Mouse (Mus musculus) G1E (cell line): Measurements from ENCODE around the gene Tgfb1. TPM values are rescaled to one million over a fixed set of nuclear protein-coding genes. Genes with fewer than 3 reads are reported as not detected.

Experiments
- ATAC-seq: 2 replicates; pipeline ENCODE4 v1.8.0; 2016; ENCODE audit warnings: mild to moderate bottlenecking; ENCODE audit not compliant: insufficient number of reproducible peaks, poor library complexity, low FRiP score, severe bottlenecking; ENCODE audit errors: extremely low read depth
- DNase-seq: peaks from one replicate; pipeline ENCODE4 v3.0.0; 2012; ENCODE audit warnings: low spot score
- H3K27me3 ChIP-seq: 2 replicates; pipeline ENCODE4 v1.6.1; 2012; ENCODE audit warnings: mild to moderate bottlenecking, low read length, inconsistent platforms; ENCODE audit not compliant: insufficient read depth
- H3K36me3 ChIP-seq: replicated peaks from 2 replicates; pipeline ENCODE3; 2012; ENCODE audit warnings: mild to moderate bottlenecking, inconsistent platforms
- H3K4me1 ChIP-seq: 2 replicates; pipeline ENCODE4 v1.6.1; 2012; ENCODE audit warnings: low read depth, low read length, inconsistent platforms, mixed read lengths; ENCODE audit not compliant: insufficient read depth
- H3K4me3 ChIP-seq: 2 replicates; pipeline ENCODE4 v1.5.1; 2012; ENCODE audit warnings: low read depth, mild to moderate bottlenecking, inconsistent platforms, low read length, moderate library complexity, mixed read lengths
- H3K9me3 ChIP-seq: replicated peaks from 2 replicates; pipeline ENCODE4 v1.6.1; 2012; ENCODE audit warnings: inconsistent platforms
- CTCF ChIP-seq: IDR thresholded peaks from 2 replicates; pipeline ENCODE4 v1.5.1; 2012; ENCODE audit warnings: low read depth, low read length, inconsistent platforms, mixed read lengths
- GATA1 ChIP-seq: IDR thresholded peaks from 2 replicates; pipeline ENCODE4 v1.6.1; 2012; ENCODE audit warnings: borderline replicate concordance, low read length, inconsistent platforms, mixed read lengths
- GATA2 ChIP-seq: IDR thresholded peaks from 2 replicates; pipeline ENCODE4 v1.6.1; 2012; ENCODE audit warnings: low read depth, low read length, inconsistent platforms, borderline replicate concordance
- POLR2AphosphoS5 ChIP-seq: IDR thresholded peaks from 2 replicates; pipeline ENCODE4 v1.6.1; 2012; ENCODE audit warnings: low read depth, low read length, inconsistent platforms; ENCODE audit not compliant: insufficient replicate concordance
- TAL1 ChIP-seq: conservative IDR thresholded peaks from 2 replicates; pipeline ENCODE4 v1.6.1; 2012; ENCODE audit warnings: low read depth, low read length, inconsistent platforms, mixed read lengths
- polyA plus RNA-seq: library from polyadenylated mRNA; stranded (reverse); fragments of >175 nt; gene quantifications from 2 replicates; pipeline ENCODE4 v1.2.3, GENCODE M21; 2012
- total RNA-seq, 2 experiments: library from RNA; stranded (forward) in 1 of 2; stranded (reverse) in 1 of 2; fragments of 200-1000 nt in 1 of 2; fragments of >200 nt in 1 of 2; fragmentation: Nextera tagmentation in 1 of 2; gene quantifications; 2 replicates each; pipeline ENCODE4 v1.2.3; 2014 to 2017

Tgfb1 gene
- total and polyA plus RNA-seq, 3 experiments, result 40.8 to 1,473 (median 397) TPM

DNA sequence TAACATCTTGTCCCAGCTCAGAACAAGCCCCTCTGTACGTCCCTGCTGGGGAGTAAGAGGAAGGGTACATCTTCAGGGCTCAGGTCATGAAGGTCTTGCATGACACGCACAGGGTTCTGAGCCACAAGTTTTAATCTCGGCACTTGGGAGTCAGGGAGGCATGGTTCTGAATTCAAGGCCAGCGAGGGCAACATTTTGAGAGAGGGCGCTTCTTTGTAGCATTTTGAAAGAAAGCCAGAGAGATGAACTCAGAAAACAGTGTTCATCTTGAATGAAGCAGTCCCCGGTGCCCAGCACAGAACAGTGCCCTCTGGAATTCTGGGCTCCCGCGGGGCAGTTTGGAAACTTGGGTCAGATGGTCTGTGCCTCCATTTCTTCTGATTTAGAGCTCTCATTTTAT is 20.4 kb upstream of the Tgfb1 start:
- peaks cover 100% of the 10 kb centered on the region for H3K36me3 ChIP-seq
- peaks cover 45% of the 10 kb centered on the region for H3K4me1 ChIP-seq
- H3K9me3 ChIP-seq, result no peaks in the 10 kb centered on the region
- TF ChIP-seq TAL1 (no peak), CTCF (no peak), POLR2AphosphoS5 (no peak), GATA1 (no peak), GATA2 (no peak)
- DNase-seq (no peak), ATAC-seq (no peak)
- no peak overlapping the region for H3K4me3 ChIP-seq
- H3K27me3 ChIP-seq, result no peaks in the 10 kb centered on the region

DNA sequence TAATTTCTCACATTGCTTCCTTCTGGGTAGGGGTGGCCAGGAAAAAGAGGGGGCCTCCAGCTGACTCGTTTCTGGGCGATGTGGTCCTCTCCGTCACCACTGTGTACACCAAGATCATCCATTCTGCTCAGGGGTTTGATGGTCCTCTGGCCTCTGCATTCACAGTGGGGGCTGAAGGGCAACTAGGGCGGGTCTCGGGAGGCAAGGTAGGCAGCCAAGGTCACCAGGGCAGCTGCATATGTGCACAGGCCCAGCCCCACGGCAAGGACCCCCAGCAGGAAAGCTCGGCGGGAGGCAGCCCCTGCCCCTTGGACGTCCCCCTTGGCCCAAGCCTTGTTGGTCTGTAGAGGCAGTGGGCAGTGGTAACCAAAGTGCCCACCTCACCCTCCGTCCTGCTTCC is 17.6 kb upstream of the Tgfb1 start:
- TF ChIP-seq GATA1 (no peak), GATA2 (no peak)
- DNase-seq (no peak), ATAC-seq (no peak)
- H3K36me3 ChIP-seq, result peaks cover 85% of the 10 kb centered on the region
- H3K27me3 ChIP-seq, result 0 out of 2 replicates have a peak, but pooled peaks cover under 1% of the 10 kb centered on the region
- no peaks in the 10 kb centered on the region for H3K9me3 ChIP-seq
- no peak overlapping the region for H3K4me3 ChIP-seq
- H3K4me1 ChIP-seq, result peaks cover 27% of the 10 kb centered on the region

DNA sequence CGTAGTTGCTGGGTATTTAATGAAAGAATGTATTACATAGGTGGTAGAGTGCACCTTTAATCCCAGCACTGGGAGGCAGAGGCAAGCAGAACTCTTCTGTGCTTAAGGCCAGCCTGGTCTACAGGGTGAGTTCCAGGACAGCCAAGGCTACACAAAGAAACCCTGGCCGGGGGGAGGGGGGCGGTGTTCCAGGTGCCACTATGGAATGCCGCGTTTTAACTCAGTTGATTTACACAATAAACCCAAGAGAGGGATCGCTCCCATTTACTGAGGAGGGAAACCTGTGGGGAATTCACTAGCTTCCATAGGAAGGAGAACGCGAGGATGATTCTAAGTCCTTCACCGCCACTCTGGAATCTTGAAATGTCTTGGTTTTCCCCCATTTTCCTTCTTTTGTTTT is 17.2 kb upstream of the Tgfb1 start:
- Histone ChIP-seq H3K4me1 (peaks cover 27% of the 10 kb centered on the region), H3K9me3 (no peaks in the 10 kb centered on the region), H3K36me3 (peaks cover 80% of the 10 kb centered on the region), H3K4me3 (no peak overlapping the region), H3K27me3 (peaks cover 5% of the 10 kb centered on the region; the same call in 1 of the 2 replicates)
- DNase-seq (no peak), ATAC-seq (no peak)
- TF ChIP-seq GATA2, result no peak
- TF ChIP-seq POLR2AphosphoS5, result no peak
- TF ChIP-seq CTCF, result no peak
- TF ChIP-seq GATA1, result no peak
- no peak for TF ChIP-seq TAL1

DNA sequence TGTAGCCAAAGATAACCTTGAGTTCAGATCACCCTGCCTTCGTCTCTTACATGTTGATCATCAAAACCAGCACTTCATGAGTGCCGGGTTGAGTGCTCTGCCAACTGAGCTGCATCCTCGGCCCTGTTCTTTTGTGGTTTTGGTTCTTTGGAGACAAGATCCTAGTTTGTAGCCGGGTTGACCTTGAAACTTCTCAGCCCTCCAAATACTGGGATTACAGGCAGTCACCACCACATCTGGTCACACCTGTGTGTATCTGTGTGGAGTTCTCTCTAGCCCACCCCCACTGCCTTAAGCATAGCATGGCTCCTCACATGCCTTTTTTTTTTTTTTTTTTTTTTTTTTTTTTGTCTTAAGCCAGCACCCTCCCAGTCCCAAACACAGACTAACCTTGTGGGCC is 16.7 kb upstream of the Tgfb1 start:
- peaks cover 76% of the 10 kb centered on the region for H3K36me3 ChIP-seq
- no peaks in the 10 kb centered on the region for H3K9me3 ChIP-seq
- no peak for DNase-seq
- no peak for ATAC-seq
- no peak for TF ChIP-seq GATA2
- no peak for TF ChIP-seq CTCF
- TF ChIP-seq POLR2AphosphoS5, result no peak
- no peak for TF ChIP-seq GATA1
- peaks cover 27% of the 10 kb centered on the region for H3K4me1 ChIP-seq
- no peak overlapping the region for H3K4me3 ChIP-seq
- peaks cover 9% of the 10 kb centered on the region; the same call in 1 of the 2 replicates for H3K27me3 ChIP-seq

DNA sequence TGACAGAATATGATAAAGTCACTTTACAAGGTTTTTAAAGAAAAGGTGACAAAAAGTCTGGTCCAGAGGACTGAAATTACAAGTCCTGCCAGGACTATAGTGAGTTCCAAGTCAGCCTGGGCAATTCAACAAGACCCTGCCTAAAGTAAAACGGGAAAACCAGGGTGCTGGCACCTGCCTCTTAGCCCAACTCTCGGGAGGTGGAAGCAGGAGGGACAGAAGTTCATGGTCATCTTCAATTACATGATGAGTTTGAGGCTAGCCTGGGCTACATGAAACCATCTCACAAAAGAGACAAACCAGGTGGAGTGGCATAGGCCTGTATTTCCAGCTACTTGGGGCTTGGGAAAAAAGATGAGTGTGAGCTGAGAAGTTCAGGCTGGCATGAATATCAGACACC is 15.1 kb upstream of the Tgfb1 start:
- Histone ChIP-seq H3K36me3 (peaks cover 60% of the 10 kb centered on the region), H3K4me3 (no peak overlapping the region), H3K4me1 (peaks cover 22% of the 10 kb centered on the region), H3K9me3 (no peaks in the 10 kb centered on the region), H3K27me3 (peaks cover 9% of the 10 kb centered on the region; the same call in 1 of the 2 replicates)
- DNase-seq, result no peak
- ATAC-seq, result no peak
- no peak for TF ChIP-seq CTCF
- no peak for TF ChIP-seq TAL1
- TF ChIP-seq POLR2AphosphoS5, result no peak
- no peak for TF ChIP-seq GATA2
- no peak for TF ChIP-seq GATA1

DNA sequence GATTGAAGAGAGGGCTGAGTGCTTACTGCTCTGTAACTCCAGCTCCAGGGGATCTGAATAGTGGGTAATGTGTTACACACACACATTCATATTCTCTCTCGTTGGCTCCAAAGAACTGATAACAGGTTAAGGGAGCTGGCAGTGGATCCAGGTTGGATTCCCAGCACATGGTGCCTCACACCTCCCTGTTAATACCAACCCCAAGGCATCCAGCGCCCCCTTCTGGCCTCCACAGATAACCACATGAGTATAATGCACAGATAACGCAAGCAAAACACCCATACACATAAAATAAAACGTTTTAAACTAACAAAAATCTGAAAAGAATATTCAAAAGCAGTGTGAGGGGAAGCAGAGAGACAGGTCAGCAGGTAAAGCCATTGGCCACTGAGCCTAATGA is 14.4 kb upstream of the Tgfb1 start:
- ATAC-seq, result no peak
- no peak for DNase-seq
- Histone ChIP-seq H3K9me3 (no peaks in the 10 kb centered on the region), H3K27me3 (peaks cover 9% of the 10 kb centered on the region; the same call in 1 of the 2 replicates), H3K36me3 (peaks cover 52% of the 10 kb centered on the region), H3K4me3 (no peak overlapping the region), H3K4me1 (peaks cover 18% of the 10 kb centered on the region)
- TF ChIP-seq GATA2 (no peak), TAL1 (no peak), GATA1 (no peak), POLR2AphosphoS5 (no peak), CTCF (no peak)

DNA sequence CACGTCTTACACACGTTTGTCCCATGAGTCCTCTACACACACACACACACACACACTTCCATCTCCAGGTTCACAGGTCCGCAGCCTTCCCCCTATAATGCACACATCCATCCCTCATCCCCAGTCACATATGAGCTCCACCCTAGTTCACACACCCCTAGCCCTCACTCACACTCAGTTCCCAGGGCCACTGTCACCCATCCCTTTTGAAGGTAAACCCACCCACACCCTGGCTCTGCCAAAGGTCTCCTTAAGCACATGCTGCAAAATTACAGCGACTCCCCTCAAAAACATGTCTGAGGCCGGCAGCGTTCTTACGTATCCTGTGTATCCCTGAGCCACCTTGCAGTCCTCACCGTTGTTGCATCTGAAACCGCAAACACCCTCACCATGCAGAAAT is 12.5 kb upstream of the Tgfb1 start:
- H3K4me1 ChIP-seq, result peaks cover 32% of the 10 kb centered on the region
- peaks cover 34% of the 10 kb centered on the region for H3K36me3 ChIP-seq
- ATAC-seq, result no peak
- TF ChIP-seq TAL1 (no peak), CTCF (no peak), POLR2AphosphoS5 (no peak; the same call in 1 of the 2 replicates), GATA2 (no peak), GATA1 (no peak)
- no peaks in the 10 kb centered on the region for H3K9me3 ChIP-seq
- no peak for DNase-seq
- H3K27me3 ChIP-seq, result peaks cover 9% of the 10 kb centered on the region; the same call in 1 of the 2 replicates
- H3K4me3 ChIP-seq, result peak overlapping the region; percentile 68; the same call in 1 of the 2 replicates
